Mouse (Mus musculus): Measurements from ENCODE around the gene Cdk5rap3. TPM values are rescaled to one million over a fixed set of nuclear protein-coding genes. Genes with fewer than 3 reads are reported as not detected.

Cdk5rap3 gene
- polyA plus RNA-seq, 1 experiment from 2014 or later, result 50.9 TPM

DNA sequence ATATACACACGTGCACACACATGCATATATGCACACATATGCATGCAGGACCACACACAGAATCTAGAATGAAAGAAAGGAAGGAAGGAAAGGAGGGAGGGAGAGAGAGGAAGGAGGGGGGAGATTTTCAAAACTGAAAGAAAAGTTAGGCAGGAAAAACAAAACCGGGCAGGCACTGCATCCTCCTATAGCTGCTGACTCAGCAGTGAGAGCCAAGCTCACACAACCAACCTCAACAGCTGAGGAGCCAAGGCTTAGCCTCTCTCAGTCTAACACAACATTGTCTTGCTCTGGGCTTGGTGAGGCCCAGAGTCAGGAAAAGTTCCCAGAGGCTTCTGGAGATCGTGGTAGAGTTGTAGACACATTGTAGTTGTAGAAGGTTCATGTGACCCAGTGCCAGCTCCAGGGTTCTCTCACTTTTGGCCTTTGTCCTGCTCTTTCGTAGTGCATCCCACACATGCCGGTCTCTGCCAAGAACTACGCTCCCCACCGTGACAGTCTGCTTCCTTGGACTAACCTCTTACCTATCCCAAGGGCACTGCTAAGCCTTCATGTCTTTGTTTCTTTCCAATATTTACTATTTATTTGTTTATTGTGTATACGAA, 29.3 kb downstream of the Cdk5rap3 start:
- no peak for ATAC-seq (ENCODE audit: insufficient number of reproducible peaks, insufficient read depth, low FRiP score, low read depth)
- no peaks in the 10 kb centered on the region for H3K36me3 ChIP-seq (ENCODE audit: control insufficient read depth, insufficient read depth, low read length)
- no peak overlapping the region for H3K27ac ChIP-seq (replicated peaks in 1 of 2; ENCODE audit: control insufficient read depth in 1 of 2, insufficient read depth in 1 of 2, low read depth in 2 of 2, low read length in 2 of 2)
- no peaks in the 10 kb centered on the region for H3K27me3 ChIP-seq (ENCODE audit: control insufficient read depth, insufficient read depth, low read length)
- no peaks in the 10 kb centered on the region for H3K9me3 ChIP-seq (ENCODE audit: control insufficient read depth, low read length)
- no peak overlapping the region for H3K4me2 ChIP-seq (ENCODE audit: low read length)
- no peaks in the 10 kb centered on the region for H3K4me1 ChIP-seq (ENCODE audit: control insufficient read depth in 2 of 2, insufficient read depth in 2 of 2, low read length in 2 of 2)
- H3K9ac ChIP-seq (ENCODE audit: low read length), result no peak overlapping the region
- no peak overlapping the region for H3K4me3 ChIP-seq (ENCODE audit: control insufficient read depth in 1 of 2, insufficient read depth in 1 of 2, low read depth in 1 of 2, low read length in 2 of 2)
- WGBS, result 79% methylated on average over 8 of the region's 8 CpGs

DNA sequence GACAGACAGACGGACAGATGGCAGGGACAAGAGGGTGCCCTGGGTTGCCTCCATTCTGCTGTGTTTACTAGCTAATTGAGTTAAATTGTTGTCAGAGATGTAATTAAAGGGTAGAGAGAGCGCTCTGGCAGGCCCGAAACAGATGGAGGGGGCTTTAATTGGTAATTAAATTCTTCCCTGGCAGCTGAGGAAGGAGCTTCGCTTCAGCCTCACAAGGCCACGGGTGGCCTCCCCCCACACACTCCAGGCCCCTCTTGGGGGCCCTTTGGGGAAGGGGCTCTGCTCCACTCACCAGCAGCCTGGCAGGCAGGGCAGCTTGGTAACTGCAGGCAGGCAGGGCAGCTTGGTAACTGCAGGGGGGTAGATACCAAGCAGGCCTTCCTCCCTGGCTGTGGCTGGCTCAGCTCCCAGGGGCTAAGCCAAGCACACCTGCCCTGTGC, 30.4 kb downstream of the Cdk5rap3 start:
- Histone ChIP-seq H3K9ac (ENCODE audit: low read length) (no peak overlapping the region), H3K4me2 (ENCODE audit: low read length) (no peak overlapping the region), H3K4me3 (ENCODE audit: control insufficient read depth in 1 of 2, insufficient read depth in 1 of 2, low read depth in 1 of 2, low read length in 2 of 2) (no peak overlapping the region), H3K27me3 (ENCODE audit: control insufficient read depth, insufficient read depth, low read length) (no peaks in the 10 kb centered on the region), H3K4me1 (ENCODE audit: control insufficient read depth in 2 of 2, insufficient read depth in 2 of 2, low read length in 2 of 2) (no peaks in the 10 kb centered on the region), H3K27ac (replicated peaks in 1 of 2; ENCODE audit: control insufficient read depth in 1 of 2, insufficient read depth in 1 of 2, low read depth in 2 of 2, low read length in 2 of 2) (no peak overlapping the region), H3K36me3 (ENCODE audit: control insufficient read depth, insufficient read depth, low read length) (no peaks in the 10 kb centered on the region), H3K9me3 (ENCODE audit: control insufficient read depth, low read length) (no peaks in the 10 kb centered on the region)
- no peak for ATAC-seq (ENCODE audit: insufficient number of reproducible peaks, insufficient read depth, low FRiP score, low read depth)
- WGBS, result 67% methylated on average over 5 of the region's 5 CpGs

DNA sequence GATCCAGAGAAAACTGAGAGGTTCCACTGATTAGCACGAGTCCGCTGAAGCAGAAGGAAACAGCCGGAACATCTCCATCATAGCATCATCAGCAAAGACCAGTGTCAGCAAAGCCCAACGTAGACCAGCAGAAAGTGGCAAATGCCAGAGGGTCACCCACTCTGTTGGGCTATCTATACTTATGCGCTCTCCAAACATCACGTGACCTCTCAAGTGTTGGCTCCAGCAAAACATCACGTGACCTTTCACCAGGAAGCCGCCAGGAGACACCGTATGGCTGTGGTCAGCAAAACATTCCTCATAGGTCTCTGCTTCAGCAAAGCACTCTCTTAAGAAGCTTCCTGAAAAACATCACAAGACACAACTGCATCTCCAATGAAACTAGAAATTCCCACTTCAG, 36.0 kb downstream of the Cdk5rap3 start:
- no peak overlapping the region for H3K4me3 ChIP-seq (ENCODE audit: control insufficient read depth in 1 of 2, insufficient read depth in 1 of 2, low read depth in 1 of 2, low read length in 2 of 2)
- H3K36me3 ChIP-seq (ENCODE audit: control insufficient read depth, insufficient read depth, low read length), result no peaks in the 10 kb centered on the region
- H3K9me3 ChIP-seq (ENCODE audit: control insufficient read depth, low read length), result no peaks in the 10 kb centered on the region
- peaks cover 18% of the 10 kb centered on the region for H3K27me3 ChIP-seq (ENCODE audit: control insufficient read depth, insufficient read depth, low read length)
- H3K9ac ChIP-seq (ENCODE audit: low read length), result no peak overlapping the region
- no peak overlapping the region for H3K4me2 ChIP-seq (ENCODE audit: low read length)
- no peak for ATAC-seq (ENCODE audit: insufficient number of reproducible peaks, insufficient read depth, low FRiP score, low read depth)
- no peak overlapping the region for H3K27ac ChIP-seq (replicated peaks in 1 of 2; ENCODE audit: control insufficient read depth in 1 of 2, insufficient read depth in 1 of 2, low read depth in 2 of 2, low read length in 2 of 2)
- peaks cover 4 to 9% of the 10 kb centered on the region in 2 experiments; a peak in 2 of 4 replicates for H3K4me1 ChIP-seq (ENCODE audit: control insufficient read depth in 2 of 2, insufficient read depth in 2 of 2, low read length in 2 of 2)
- WGBS, result 56% methylated on average over 9 of the region's 9 CpGs

DNA sequence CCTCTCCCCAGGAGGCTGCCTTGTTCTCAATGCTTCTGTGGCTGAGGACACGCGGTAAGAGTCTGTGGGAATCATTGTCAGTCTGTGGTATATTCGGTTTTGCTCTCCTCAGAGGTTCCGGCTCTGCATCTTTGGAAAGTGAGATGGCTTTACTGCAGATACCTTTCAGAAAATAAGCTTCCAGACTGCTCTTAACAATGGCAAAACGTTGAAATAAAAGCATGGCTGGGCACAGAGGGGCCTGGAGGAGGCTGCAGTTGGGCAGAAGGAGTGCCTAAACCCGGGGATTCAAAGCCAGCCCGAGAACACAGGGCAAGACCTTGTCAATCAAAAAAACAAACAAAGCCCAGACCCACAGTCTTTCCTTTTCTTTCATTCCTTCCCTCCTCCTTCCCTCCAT, 36.9 kb downstream of the Cdk5rap3 start:
- Histone ChIP-seq H3K4me1 (ENCODE audit: control insufficient read depth in 2 of 2, insufficient read depth in 2 of 2, low read length in 2 of 2) (peaks cover 4 to 9% of the 10 kb centered on the region in 2 experiments; a peak in 2 of 4 replicates), H3K9me3 (ENCODE audit: control insufficient read depth, low read length) (no peaks in the 10 kb centered on the region), H3K4me2 (ENCODE audit: low read length) (no peak overlapping the region), H3K36me3 (ENCODE audit: control insufficient read depth, insufficient read depth, low read length) (no peaks in the 10 kb centered on the region), H3K9ac (ENCODE audit: low read length) (no peak overlapping the region), H3K4me3 (ENCODE audit: control insufficient read depth in 1 of 2, insufficient read depth in 1 of 2, low read depth in 1 of 2, low read length in 2 of 2) (no peak overlapping the region), H3K27ac (replicated peaks in 1 of 2; ENCODE audit: control insufficient read depth in 1 of 2, insufficient read depth in 1 of 2, low read depth in 2 of 2, low read length in 2 of 2) (no peak overlapping the region), H3K27me3 (ENCODE audit: control insufficient read depth, insufficient read depth, low read length) (peaks cover 20% of the 10 kb centered on the region)
- no peak for ATAC-seq (ENCODE audit: insufficient number of reproducible peaks, insufficient read depth, low FRiP score, low read depth)
- WGBS, result 57% methylated on average over 7 of the region's 7 CpGs

DNA sequence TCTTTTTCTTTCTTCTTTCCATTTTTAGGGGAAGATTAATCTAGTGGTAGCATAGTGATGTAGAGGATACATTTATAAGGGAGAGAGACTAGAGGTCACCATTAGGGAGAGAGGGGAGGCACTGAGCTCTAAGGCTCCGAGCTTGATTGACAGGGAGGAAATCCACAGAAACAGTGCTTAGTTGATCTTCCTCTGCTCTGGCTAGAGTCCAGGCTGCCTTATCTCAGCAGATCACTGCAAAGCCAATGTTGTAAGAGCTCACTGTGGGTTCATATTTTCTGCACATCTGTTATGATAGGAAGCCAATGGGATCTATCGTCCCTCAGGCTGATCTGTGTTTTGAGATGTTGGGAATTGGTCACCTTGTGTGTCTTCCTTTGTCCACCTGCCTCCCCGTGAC, 37.6 kb downstream of the Cdk5rap3 start:
- no peaks in the 10 kb centered on the region for H3K9me3 ChIP-seq (ENCODE audit: control insufficient read depth, low read length)
- no peak for ATAC-seq (ENCODE audit: insufficient number of reproducible peaks, insufficient read depth, low FRiP score, low read depth)
- no peak overlapping the region for H3K4me3 ChIP-seq (ENCODE audit: control insufficient read depth in 1 of 2, insufficient read depth in 1 of 2, low read depth in 1 of 2, low read length in 2 of 2)
- no peak overlapping the region for H3K27ac ChIP-seq (replicated peaks in 1 of 2; ENCODE audit: control insufficient read depth in 1 of 2, insufficient read depth in 1 of 2, low read depth in 2 of 2, low read length in 2 of 2)
- no peaks in the 10 kb centered on the region for H3K36me3 ChIP-seq (ENCODE audit: control insufficient read depth, insufficient read depth, low read length)
- H3K27me3 ChIP-seq (ENCODE audit: control insufficient read depth, insufficient read depth, low read length), result peaks cover 20% of the 10 kb centered on the region
- no peak overlapping the region for H3K4me2 ChIP-seq (ENCODE audit: low read length)
- WGBS, result 65% methylated on average over 3 of the region's 3 CpGs
- no peak overlapping the region for H3K9ac ChIP-seq (ENCODE audit: low read length)
- H3K4me1 ChIP-seq (ENCODE audit: control insufficient read depth in 2 of 2, insufficient read depth in 2 of 2, low read length in 2 of 2), result peaks cover 4 to 9% of the 10 kb centered on the region in 2 experiments; a peak in 2 of 4 replicates

DNA sequence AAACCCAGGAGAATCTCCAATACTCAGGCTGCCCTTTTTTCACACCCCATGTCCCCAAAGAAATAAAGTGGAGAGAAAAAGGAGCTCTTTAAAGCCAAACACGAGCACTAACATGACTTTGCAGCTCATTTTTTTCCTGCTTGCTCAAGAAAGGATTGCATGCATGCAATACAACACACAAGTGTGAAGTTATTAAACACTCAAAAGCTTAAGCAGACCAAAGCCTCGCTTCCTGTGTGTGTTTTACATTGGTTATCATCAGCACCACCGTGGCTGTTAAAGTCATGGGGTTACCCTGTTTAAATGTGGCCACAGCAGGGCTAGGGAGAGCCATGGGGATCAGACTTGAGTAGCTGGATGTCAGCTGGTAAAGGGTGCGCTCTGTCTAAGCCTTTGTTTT, 39.2 kb downstream of the Cdk5rap3 start:
- 50% methylated on average over 4 of the region's 4 CpGs for WGBS
- no peak overlapping the region for H3K27ac ChIP-seq (replicated peaks in 1 of 2; ENCODE audit: control insufficient read depth in 1 of 2, insufficient read depth in 1 of 2, low read depth in 2 of 2, low read length in 2 of 2)
- no peaks in the 10 kb centered on the region for H3K9me3 ChIP-seq (ENCODE audit: control insufficient read depth, low read length)
- H3K9ac ChIP-seq (ENCODE audit: low read length), result no peak overlapping the region
- peaks cover 8 to 9% of the 10 kb centered on the region in 2 experiments; a peak in 3 of 4 replicates for H3K4me1 ChIP-seq (ENCODE audit: control insufficient read depth in 2 of 2, insufficient read depth in 2 of 2, low read length in 2 of 2)
- no peaks in the 10 kb centered on the region for H3K36me3 ChIP-seq (ENCODE audit: control insufficient read depth, insufficient read depth, low read length)
- no peak overlapping the region; the same call in 1 of the 2 replicates for H3K4me2 ChIP-seq (ENCODE audit: low read length)
- peaks cover 20% of the 10 kb centered on the region for H3K27me3 ChIP-seq (ENCODE audit: control insufficient read depth, insufficient read depth, low read length)
- no peak overlapping the region for H3K4me3 ChIP-seq (ENCODE audit: control insufficient read depth in 1 of 2, insufficient read depth in 1 of 2, low read depth in 1 of 2, low read length in 2 of 2)
- ATAC-seq (ENCODE audit: insufficient number of reproducible peaks, insufficient read depth, low FRiP score, low read depth), result no peak

DNA sequence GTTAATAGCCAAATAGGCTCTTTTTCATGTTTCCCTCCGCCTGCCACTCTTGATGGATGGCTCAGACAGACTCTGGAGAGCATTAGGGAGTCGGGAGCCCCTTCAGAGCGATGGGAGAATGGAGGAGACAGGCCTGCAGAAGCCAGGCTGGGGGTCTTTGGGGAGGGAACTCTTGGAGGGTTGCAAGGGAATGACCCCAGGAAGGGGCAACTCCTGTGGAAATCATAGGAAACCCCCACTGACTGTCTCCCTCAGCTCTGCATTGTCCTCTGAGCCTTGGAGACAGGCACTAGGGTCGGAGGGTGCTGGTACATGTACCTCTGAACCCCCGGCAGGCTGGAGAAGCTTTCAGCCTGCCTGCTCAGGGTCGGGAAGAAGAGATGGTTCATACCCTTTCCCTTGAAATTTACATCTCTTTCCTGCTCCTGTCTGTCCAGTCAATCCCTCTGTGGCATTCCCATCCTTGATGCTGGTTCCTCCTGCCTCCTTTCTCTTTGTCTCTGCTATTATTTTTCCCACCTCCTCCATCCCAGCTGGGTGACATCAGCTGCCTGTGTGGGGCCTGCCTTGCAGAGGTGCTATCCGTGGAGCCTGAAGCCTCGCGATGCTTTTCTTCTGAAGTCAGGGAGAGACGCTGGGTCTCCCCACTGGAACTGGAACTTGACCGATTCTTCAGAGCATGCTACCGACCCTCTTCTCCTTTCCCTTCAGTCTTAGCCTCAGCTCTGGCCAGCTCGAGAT, 39.8 kb downstream of the Cdk5rap3 start:
- Histone ChIP-seq H3K4me1 (ENCODE audit: control insufficient read depth in 2 of 2, insufficient read depth in 2 of 2, low read length in 2 of 2) (peaks cover 8 to 9% of the 10 kb centered on the region in 2 experiments; a peak in 3 of 4 replicates), H3K4me2 (ENCODE audit: low read length) (peak overlapping the region; percentile 83), H3K27ac (replicated peaks in 1 of 2; ENCODE audit: control insufficient read depth in 1 of 2, insufficient read depth in 1 of 2, low read depth in 2 of 2, low read length in 2 of 2) (no peak overlapping the region), H3K9ac (ENCODE audit: low read length) (no peak overlapping the region), H3K9me3 (ENCODE audit: control insufficient read depth, low read length) (no peaks in the 10 kb centered on the region), H3K36me3 (ENCODE audit: control insufficient read depth, insufficient read depth, low read length) (no peaks in the 10 kb centered on the region), H3K27me3 (ENCODE audit: control insufficient read depth, insufficient read depth, low read length) (peaks cover 20% of the 10 kb centered on the region), H3K4me3 (ENCODE audit: control insufficient read depth in 1 of 2, insufficient read depth in 1 of 2, low read depth in 1 of 2, low read length in 2 of 2) (peak overlapping the region in 1 of 2 experiments; percentile 40; a peak in 1 of 4 replicates)
- no peak for ATAC-seq (ENCODE audit: insufficient number of reproducible peaks, insufficient read depth, low FRiP score, low read depth)
- WGBS, result 21% methylated on average over 13 of the region's 13 CpGs

All from heart, embryonic 14.5 days (tissue).